Mouse (Mus musculus): ENCODE results near the gene Dhrs3. TPM values are rescaled to one million over a fixed set of nuclear protein-coding genes. Genes with fewer than 3 reads are reported as not detected.

Dhrs3 gene
- total RNA-seq, 2 experiments from 2014 or later = 102 to 105 TPM

- intact Hi-C loops (cut with DNase I) = loop anchor here (5.0 kb wide), 3 partner anchors 218 to 398 kb away; no protein-coding TSS in a partner anchor
- peak; percentile 52 to 60 for DNase-seq
These were observed 2.0 kb downstream of the Dhrs3 start for GRCm38 (mm10) chr4:144894487-144895210.

GRCm38 (mm10) chr4:144895211-144895590 is 2.6 kb downstream of the Dhrs3 start:
- intact Hi-C loops (cut with DNase I) = no loop called here
- no peak for DNase-seq

- intact Hi-C loops (cut with DNase I) = no loop called here
- peak; percentile 68 to 77 for DNase-seq
These were observed 3.7 kb downstream of the Dhrs3 start for GRCm38 (mm10) chr4:144896321-144896720.

- peak; percentile 60 to 70 for DNase-seq
- intact Hi-C loops (cut with DNase I) = no loop called here
These were observed 5.5 kb downstream of the Dhrs3 start for GRCm38 (mm10) chr4:144898036-144898649.

GRCm38 (mm10) chr4:144898737-144899136 is 6.1 kb downstream of the Dhrs3 start:
- intact Hi-C loops (cut with DNase I) = no loop called here
- DNase-seq = no peak

GRCm38 (mm10) chr4:144901561-144902111 is 9.0 kb downstream of the Dhrs3 start:
- DNase-seq = no peak
- intact Hi-C loops (cut with DNase I) = no loop called here

GRCm38 (mm10) chr4:144903088-144903487 is 10.5 kb downstream of the Dhrs3 start:
- DNase-seq = no peak
- intact Hi-C loops (cut with DNase I) = no loop called here

- peak; percentile 55 to 58 for DNase-seq
- intact Hi-C loops (cut with DNase I) = no loop called here
These were observed 11.3 kb downstream of the Dhrs3 start for GRCm38 (mm10) chr4:144903932-144904331.

- no peak for DNase-seq
- intact Hi-C loops (cut with DNase I) = loop anchor here (5.0 kb wide), 1 partner anchor 112 kb away; no protein-coding TSS in a partner anchor
These were observed 12.5 kb downstream of the Dhrs3 start for GRCm38 (mm10) chr4:144905128-144905527.

GRCm38 (mm10) chr4:144906001-144906889 is 13.6 kb downstream of the Dhrs3 start:
- intact Hi-C loops (cut with DNase I) = loop anchor here (5.0 kb wide), 1 partner anchor 111 kb away; no protein-coding TSS in a partner anchor
- peak; percentile 71 to 73 for DNase-seq

GRCm38 (mm10) chr4:144906978-144907703 is 14.5 kb downstream of the Dhrs3 start:
- intact Hi-C loops (cut with DNase I) = loop anchor here (5.0 kb wide), 1 partner anchor 110 kb away; no protein-coding TSS in a partner anchor
- DNase-seq = peak in 1 of 2 experiments; percentile 55

- intact Hi-C loops (cut with DNase I) = loop anchor here (2.0 to 5.0 kb wide), 2 partner anchors 14 to 108 kb away; no protein-coding TSS in a partner anchor
- no peak for DNase-seq
These were observed 16.2 kb downstream of the Dhrs3 start for GRCm38 (mm10) chr4:144908825-144909224.

- no peak for DNase-seq
- intact Hi-C loops (cut with DNase I) = no loop called here
These were observed 17.7 kb downstream of the Dhrs3 start for GRCm38 (mm10) chr4:144910281-144910680.

- intact Hi-C loops (cut with DNase I) = no loop called here
- no peak for DNase-seq
These were observed 20.9 kb downstream of the Dhrs3 start for GRCm38 (mm10) chr4:144913298-144914152.

GRCm38 (mm10) chr4:144916520-144916919 is 23.9 kb downstream of the Dhrs3 start:
- intact Hi-C loops (cut with DNase I) = no loop called here
- DNase-seq = no peak

GRCm38 (mm10) chr4:144917101-144917500 is 24.5 kb downstream of the Dhrs3 start:
- intact Hi-C loops (cut with DNase I) = no loop called here
- no peak for DNase-seq

GRCm38 (mm10) chr4:144918501-144918900 is 25.9 kb downstream of the Dhrs3 start:
- DNase-seq = no peak
- intact Hi-C loops (cut with DNase I) = no loop called here

GRCm38 (mm10) chr4:144928693-144929436 is 36.2 kb downstream of the Dhrs3 start:
- intact Hi-C loops (cut with DNase I) = no loop called here
- no peak for DNase-seq
